ENCODE assay signal across 8 mouse cellular contexts in the genomic region with DNA sequence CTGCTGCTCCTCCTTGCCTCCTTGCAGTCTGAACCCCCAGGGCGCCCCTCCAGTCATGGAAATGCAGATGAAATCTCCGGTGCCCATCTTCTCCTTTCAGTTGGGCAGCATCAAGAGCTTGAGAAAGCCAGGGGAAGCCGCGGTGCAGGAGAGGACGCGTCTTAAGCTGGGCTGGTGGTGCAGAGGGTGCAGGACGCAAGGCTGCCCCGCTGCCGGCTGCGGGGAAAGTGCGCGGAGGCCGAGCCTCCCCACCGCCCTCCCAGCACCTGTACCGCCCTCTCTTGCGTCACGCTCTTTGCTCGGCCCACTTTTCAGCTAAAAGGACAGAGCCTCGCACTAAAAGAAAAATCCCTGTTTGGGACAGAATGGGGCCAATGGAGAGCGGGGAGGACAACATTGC. TPM values are rescaled to one million over a fixed set of nuclear protein-coding genes. Genes with fewer than 3 reads are reported as not detected.
A peak's percentile ranks its signal among the peaks of the same experiment; 100 is the strongest.
DNase-seq lines count a peak whose midpoint lies in the region; ATAC-seq lines count a peak whose summit lies in the region.

A gene (minus strand): TSS at position 229 of the 400 bp plus-strand sequence.

- H3K4me1 ChIP-seq in intestine, embryonic 14.5 days (replicated peaks; ENCODE audit: control insufficient read depth, insufficient read depth, low read length), result peaks cover 12% of the 10 kb centered on the region

- H3K27me3 ChIP-seq in intestine, embryonic 14.5 days (replicated peaks; ENCODE audit: control insufficient read depth, insufficient read depth, low read length), result no peaks in the 10 kb centered on the region

- peaks cover 5% of the 10 kb centered on the region; the same call in 1 of the 2 replicates for H3K9me3 ChIP-seq in intestine, embryonic 14.5 days (ENCODE audit: control insufficient read depth, low read length)

- peak within 1 kb of the TSS; percentile 68 for H3K9ac ChIP-seq in intestine, embryonic 14.5 days (ENCODE audit: low read length)

- H3K36me3 ChIP-seq in intestine, embryonic 14.5 days (ENCODE audit: control insufficient read depth, insufficient read depth, low read length), result no peaks in the 10 kb centered on the region

- peak within 1 kb of the TSS; percentile 59 for H3K4me2 ChIP-seq in intestine, embryonic 14.5 days (ENCODE audit: low read length)

- ATAC-seq in intestine, embryonic 14.5 days (replicated peaks; ENCODE audit: low FRiP score, low TSS enrichment, low read depth), result peak; percentile 72
- ATAC-seq in megakaryocyte progenitor cell, adult 5-6 weeks (replicated peaks; ENCODE audit: poor library complexity), result peak; percentile 91
- ATAC-seq in activated CD4-positive, CD25-positive, alpha-beta regulatory T cell, adult 4 months, result no peak

- H3K4me3 ChIP-seq in intestine, embryonic 14.5 days (ENCODE audit: low read depth, low read length), result peak within 1 kb of the TSS; percentile 66

- peak; percentile 89 for DNase-seq in adrenal gland, adult 2 months
- peak; percentile 79 for DNase-seq in embryo, embryonic 11 days
- DNase-seq in gastrocnemius, postnatal 4 days (ENCODE audit: low spot score in 2 of 2), result peak in 1 of 2 experiments; percentile 27
- peak; percentile 80 for DNase-seq in intestine, embryonic 14.5 days (ENCODE audit: low spot score)
- peak; percentile 45 to 54 for DNase-seq in left cerebral cortex, postnatal 25 days (ENCODE audit: low spot score in 2 of 2)
- DNase-seq in right cerebral cortex, postnatal 25 days, result peak; percentile 37

- peak within 1 kb of the TSS; percentile 78 for H3K27ac ChIP-seq in intestine, embryonic 14.5 days (ENCODE audit: low read depth)

- WGBS in intestine, embryonic 14.5 days, result under 1% methylated on average over 20 of the region's 20 CpGs

- intact Hi-C loops in left cerebral cortex, postnatal 25 days (cut with DNase I), result loop anchor here (2.0 to 10.0 kb wide), 3 partner anchors 67 to 119 kb away; no protein-coding TSS in a partner anchor

RNA-seq across cellular contexts. Expression of the gene that starts here (rescaled TPM):
- total RNA-seq in adrenal gland, adult 2 months (2021), result 10 to 100 TPM in 1 of 2 experiments, 1 to 10 TPM in 1; 5.4 to 20.1 TPM
- 3.4 and 4.7 TPM in 2 replicates for polyA plus RNA-seq in adrenal gland, adult 2 months (2012; rRNA removed)
- total RNA-seq in gastrocnemius, postnatal 4 days (2021), result 100 to 1,000 TPM; 110 to 129 TPM
- polyA plus RNA-seq in intestine, embryonic 14.5 days (2014; fragmentation: Nextera tagmentation; extraction: Ambion mirVana), result 56.2 and 61.7 TPM in 2 replicates
- total RNA-seq in left cerebral cortex, postnatal 25 days (2021), result 1 to 10 TPM; 2.4 to 3.2 TPM
- total RNA-seq in megakaryocyte progenitor cell, adult 5-6 weeks (2015), result 0.34 and 0.57 TPM in 2 replicates
- total RNA-seq in megakaryocyte progenitor cell, adult 5-6 weeks (2017), result 0.17 and 0.30 TPM in 2 replicates
- polyA plus RNA-seq in activated CD4-positive, CD25-positive, alpha-beta regulatory T cell, adult 4 months (2017; shearing (Covaris generic)), result under 1 TPM in 1 of 2 experiments, not detected in 1; 0.13 TPM

Comparison
In these comparisons a context has a peak if more than half of its experiments do, and no peak if none do; other contexts are left out.
1. RNA of the gene that starts here (total RNA-seq): 110 to 129 TPM in gastrocnemius, postnatal 4 days; 5.4 to 20.1 TPM in adrenal gland, adult 2 months, 2.4 to 3.2 TPM in left cerebral cortex, postnatal 25 days and 0.17 to 0.57 TPM in megakaryocyte progenitor cell, adult 5-6 weeks; every median in the first group is over 4 times any median in the second.
2. RNA of the gene that starts here (polyA plus RNA-seq): 56.2 to 61.7 TPM in intestine, embryonic 14.5 days; 3.4 to 4.7 TPM in adrenal gland, adult 2 months and 0.13 TPM in activated CD4-positive, CD25-positive, alpha-beta regulatory T cell, adult 4 months; every median in the first group is over 10 times any median in the second.
3. Peak in ATAC-seq in megakaryocyte progenitor cell, adult 5-6 weeks; RNA of the gene not detected or under 1 TPM.